Mouse (Mus musculus) gastrocnemius, adult 8-10 months (tissue): ENCODE measurements around the gene Vmn2r35. TPM values are rescaled to one million over a fixed set of nuclear protein-coding genes. Genes with fewer than 3 reads are reported as not detected.
"Not testable (repeated sequence)": the region's sequence is repeated elsewhere in the genome, so short reads cannot be mapped to it uniquely, and the experiment has no call there.

Source experiments
- DNase-seq, 2 experiments: peaks; one replicate each; pipeline ENCODE4 v3.0.0; 2022; ENCODE audit warnings: low spot score in 2 of 2
- total RNA-seq, 4 experiments: library from RNA; stranded (reverse); gene quantifications; 2 replicates each; pipeline ENCODE4 v1.2.4; 2022

The Vmn2r35 gene
- total RNA-seq = not detected

DNA sequence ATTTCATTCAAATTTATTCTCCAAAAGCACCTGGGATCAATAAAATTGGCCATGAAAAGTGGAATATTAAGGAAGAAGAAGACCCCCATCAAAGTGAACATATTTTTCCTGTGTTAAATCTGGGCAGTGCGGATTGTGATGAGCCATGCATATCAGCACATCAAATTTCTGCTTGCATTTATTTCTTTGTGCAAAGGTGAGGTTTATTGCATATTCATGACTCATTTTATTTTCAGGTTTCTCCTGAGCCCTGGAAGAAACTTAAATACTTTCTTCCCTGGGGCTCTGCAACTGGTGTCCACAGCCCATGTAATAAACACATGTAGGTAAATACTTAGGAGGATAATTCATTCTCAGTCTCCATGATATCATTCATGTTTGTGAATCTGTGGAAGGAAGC, at the start of gene Vmn2r35:
Vmn2r35 (minus strand) TSS at position 101 of the 400 bp plus-strand sequence.
- DNase-seq = not testable (repeated sequence)

DNA sequence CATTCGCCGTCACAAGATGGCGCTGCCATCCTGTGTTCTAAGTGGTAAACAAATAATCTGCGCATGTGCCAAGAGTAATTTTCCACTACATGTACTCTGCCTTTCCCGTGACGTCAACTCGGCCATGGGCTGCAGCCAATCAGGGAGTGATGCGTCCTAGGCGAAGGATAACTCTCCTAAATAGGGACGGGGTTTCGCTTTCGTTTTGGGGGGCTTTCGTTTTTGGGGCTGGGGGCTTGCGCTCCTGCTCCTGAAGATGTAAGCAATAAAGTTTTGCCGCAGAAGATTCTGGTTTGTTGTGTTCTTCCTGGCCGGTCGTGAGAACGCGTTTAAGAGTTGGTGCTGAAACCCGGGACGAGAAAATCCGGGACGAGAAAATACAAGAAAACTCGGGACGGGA, 25.5 kb downstream of the Vmn2r35 start:
- DNase-seq = not testable (repeated sequence)

Other genes starting within 250 kb of the Vmn2r35 start
- gene Vmn2r34, start 130.4 kb downstream of the Vmn2r35 start, total RNA-seq = not detected
- not detected for gene Vmn2r36, start 82.6 kb upstream of the Vmn2r35 start, total RNA-seq